Mouse (Mus musculus): ENCODE data around the gene AI481877. TPM values are rescaled to one million over a fixed set of nuclear protein-coding genes. Genes with fewer than 3 reads are reported as not detected.

Gene AI481877
- polyA plus RNA-seq, 1 experiment from 2014 or later, result 0.05 TPM

- Histone ChIP-seq H3K9me3 (replicated peaks) (no peaks in the 10 kb centered on the region), H3K27ac (replicated peaks) (no peak overlapping the region), H3K4me1 (peaks cover 6% of the 10 kb centered on the region; the same call in 1 of the 2 replicates), H3K27me3 (replicated peaks) (no peaks in the 10 kb centered on the region), H3K9ac (replicated peaks) (no peak overlapping the region), H3K36me3 (0 out of 2 replicates have a peak, but pooled peaks cover 2% of the 10 kb centered on the region), H3K4me2 (no peak overlapping the region), H3K4me3 (replicated peaks) (no peak overlapping the region)
- ATAC-seq (ENCODE audit: low FRiP score), result no peak
- 81% methylated on average over 3 of the region's 3 CpGs for WGBS
Measured at GRCm38 (mm10) chr4:59011446-59011845, 127.3 kb downstream of the AI481877 start.

GRCm38 (mm10) chr4:59009696-59010095 is 129.1 kb downstream of the AI481877 start:
- no peaks in the 10 kb centered on the region for H3K36me3 ChIP-seq
- no peaks in the 10 kb centered on the region for H3K9me3 ChIP-seq (replicated peaks)
- no peak for ATAC-seq (ENCODE audit: low FRiP score)
- 84% methylated on average over 4 of the region's 4 CpGs for WGBS
- no peak overlapping the region for H3K4me2 ChIP-seq
- no peak overlapping the region for H3K27ac ChIP-seq (replicated peaks)
- peaks cover 19% of the 10 kb centered on the region for H3K4me1 ChIP-seq
- H3K4me3 ChIP-seq (replicated peaks), result no peak overlapping the region
- no peak overlapping the region for H3K9ac ChIP-seq (replicated peaks)
- H3K27me3 ChIP-seq (replicated peaks), result no peaks in the 10 kb centered on the region

- ATAC-seq (ENCODE audit: low FRiP score), result no peak
- WGBS, result 95% methylated on average over 7 of the region's 7 CpGs
- Histone ChIP-seq H3K4me3 (replicated peaks) (no peak overlapping the region), H3K9ac (replicated peaks) (no peak overlapping the region), H3K9me3 (replicated peaks) (no peaks in the 10 kb centered on the region), H3K4me2 (no peak overlapping the region), H3K27me3 (replicated peaks) (no peaks in the 10 kb centered on the region), H3K27ac (replicated peaks) (no peak overlapping the region), H3K4me1 (peaks cover 24% of the 10 kb centered on the region), H3K36me3 (no peaks in the 10 kb centered on the region)
Measured at GRCm38 (mm10) chr4:59009186-59009585, 129.6 kb downstream of the AI481877 start.

- Histone ChIP-seq H3K36me3 (no peaks in the 10 kb centered on the region), H3K9ac (replicated peaks) (no peak overlapping the region), H3K4me3 (replicated peaks) (no peak overlapping the region), H3K27me3 (replicated peaks) (no peaks in the 10 kb centered on the region), H3K4me2 (no peak overlapping the region), H3K9me3 (replicated peaks) (no peaks in the 10 kb centered on the region), H3K4me1 (peaks cover 31% of the 10 kb centered on the region), H3K27ac (replicated peaks) (no peak overlapping the region)
- no peak for ATAC-seq (ENCODE audit: low FRiP score)
- 91% methylated on average over 5 of the region's 5 CpGs for WGBS
Measured at GRCm38 (mm10) chr4:59007974-59008373, 130.8 kb downstream of the AI481877 start.

GRCm38 (mm10) chr4:59007016-59007415 is 131.8 kb downstream of the AI481877 start:
- no peaks in the 10 kb centered on the region for H3K9me3 ChIP-seq (replicated peaks)
- peaks cover 36% of the 10 kb centered on the region for H3K4me1 ChIP-seq
- H3K4me2 ChIP-seq, result no peak overlapping the region
- H3K4me3 ChIP-seq (replicated peaks), result no peak overlapping the region
- H3K27me3 ChIP-seq (replicated peaks), result no peaks in the 10 kb centered on the region
- WGBS, result 85% methylated on average over 6 of the region's 6 CpGs
- no peak overlapping the region for H3K27ac ChIP-seq (replicated peaks)
- no peaks in the 10 kb centered on the region for H3K36me3 ChIP-seq
- no peak overlapping the region for H3K9ac ChIP-seq (replicated peaks)
- no peak for ATAC-seq (ENCODE audit: low FRiP score)

GRCm38 (mm10) chr4:59006211-59006610 is 132.6 kb downstream of the AI481877 start:
- H3K36me3 ChIP-seq, result no peaks in the 10 kb centered on the region
- 70% methylated on average over 8 of the region's 8 CpGs for WGBS

GRCm38 (mm10) chr4:59003806-59004200 is 135.0 kb downstream of the AI481877 start:
- Histone ChIP-seq H3K36me3 (no peaks in the 10 kb centered on the region), H3K27me3 (replicated peaks) (no peaks in the 10 kb centered on the region), H3K4me1 (peaks cover 32% of the 10 kb centered on the region), H3K4me2 (peak overlapping the region; percentile 85), H3K4me3 (replicated peaks) (peak overlapping the region; percentile 97), H3K27ac (replicated peaks) (peak overlapping the region; percentile 92), H3K9me3 (replicated peaks) (no peaks in the 10 kb centered on the region), H3K9ac (replicated peaks) (peak overlapping the region; percentile 98)
- ATAC-seq (ENCODE audit: low FRiP score), result no peak
- 37% methylated on average over 7 of the region's 7 CpGs for WGBS

More at GRCm38 (mm10) chr4:59006211-59006610, 132.6 kb downstream of the AI481877 start:
- peaks cover 34% of the 10 kb centered on the region for H3K4me1 ChIP-seq
- H3K9ac ChIP-seq (replicated peaks), result no peak overlapping the region
- no peak overlapping the region for H3K27ac ChIP-seq (replicated peaks)
- ATAC-seq (ENCODE audit: low FRiP score), result no peak
- no peak overlapping the region for H3K4me3 ChIP-seq (replicated peaks)
- H3K9me3 ChIP-seq (replicated peaks), result no peaks in the 10 kb centered on the region
- no peak overlapping the region for H3K4me2 ChIP-seq
- H3K27me3 ChIP-seq (replicated peaks), result no peaks in the 10 kb centered on the region

GRCm38 (mm10) chr4:59002948-59003805 is 135.6 kb downstream of the AI481877 start, which contains the start of gene Gm20503:
Gene Gm20503 (plus strand): TSS chr4:59003210.
- H3K4me2 ChIP-seq, result peak within 1 kb of the TSS; percentile 85
- H3K9ac ChIP-seq (replicated peaks), result peak within 1 kb of the TSS; percentile 98
- peak within 1 kb of the TSS; percentile 92 for H3K27ac ChIP-seq (replicated peaks)
- WGBS, result under 1% methylated on average over 89 of the region's 89 CpGs
- peaks cover 32% of the 10 kb centered on the region for H3K4me1 ChIP-seq
- no peaks in the 10 kb centered on the region for H3K27me3 ChIP-seq (replicated peaks)
- peak; percentile 99 for ATAC-seq (ENCODE audit: low FRiP score)
- H3K9me3 ChIP-seq (replicated peaks), result no peaks in the 10 kb centered on the region
- no peaks in the 10 kb centered on the region for H3K36me3 ChIP-seq
- peak within 1 kb of the TSS; percentile 97 for H3K4me3 ChIP-seq (replicated peaks)

- ATAC-seq (ENCODE audit: low FRiP score), result no peak
- Histone ChIP-seq H3K4me3 (replicated peaks) (no peak overlapping the region), H3K4me1 (peaks cover 26% of the 10 kb centered on the region), H3K36me3 (no peaks in the 10 kb centered on the region), H3K4me2 (no peak overlapping the region), H3K9ac (replicated peaks) (no peak overlapping the region), H3K9me3 (replicated peaks) (no peaks in the 10 kb centered on the region), H3K27me3 (replicated peaks) (no peaks in the 10 kb centered on the region), H3K27ac (replicated peaks) (no peak overlapping the region)
- 0% methylated on average over 2 of the region's 2 CpGs for WGBS
Measured at GRCm38 (mm10) chr4:59000614-59001013, 138.2 kb downstream of the AI481877 start.

- no peaks in the 10 kb centered on the region for H3K9me3 ChIP-seq (replicated peaks)
- WGBS, result 8% methylated on average over 2 of the region's 2 CpGs
- H3K36me3 ChIP-seq, result no peaks in the 10 kb centered on the region
- H3K4me2 ChIP-seq, result no peak overlapping the region
- no peak overlapping the region for H3K4me3 ChIP-seq (replicated peaks)
- H3K4me1 ChIP-seq, result peaks cover 16% of the 10 kb centered on the region
- ATAC-seq (ENCODE audit: low FRiP score), result no peak
- no peak overlapping the region for H3K27ac ChIP-seq (replicated peaks)
- no peak overlapping the region for H3K9ac ChIP-seq (replicated peaks)
- no peaks in the 10 kb centered on the region for H3K27me3 ChIP-seq (replicated peaks)
Measured at GRCm38 (mm10) chr4:58999686-59000085, 139.1 kb downstream of the AI481877 start.

- no peaks in the 10 kb centered on the region for H3K36me3 ChIP-seq
- no peaks in the 10 kb centered on the region for H3K27me3 ChIP-seq (replicated peaks)
- H3K4me3 ChIP-seq (replicated peaks), result no peak overlapping the region
- ATAC-seq (ENCODE audit: low FRiP score), result no peak
- H3K9me3 ChIP-seq (replicated peaks), result no peaks in the 10 kb centered on the region
- H3K4me1 ChIP-seq, result peaks cover 6% of the 10 kb centered on the region
- H3K4me2 ChIP-seq, result no peak overlapping the region
- H3K27ac ChIP-seq (replicated peaks), result no peak overlapping the region
- WGBS, result 92% methylated on average over 1 of the region's 1 CpGs
- no peak overlapping the region for H3K9ac ChIP-seq (replicated peaks)
Measured at GRCm38 (mm10) chr4:58998688-58999087, 140.1 kb downstream of the AI481877 start.

- Histone ChIP-seq H3K36me3 (no peaks in the 10 kb centered on the region), H3K4me2 (no peak overlapping the region), H3K9ac (replicated peaks) (no peak overlapping the region), H3K27me3 (replicated peaks) (no peaks in the 10 kb centered on the region), H3K4me1 (no peaks in the 10 kb centered on the region), H3K4me3 (replicated peaks) (no peak overlapping the region), H3K9me3 (replicated peaks) (no peaks in the 10 kb centered on the region), H3K27ac (replicated peaks) (no peak overlapping the region)
- no peak for ATAC-seq (ENCODE audit: low FRiP score)
- 70% methylated on average over 5 of the region's 5 CpGs for WGBS
Measured at GRCm38 (mm10) chr4:58997081-58997480, 141.7 kb downstream of the AI481877 start.
